Mouse (Mus musculus): Measurements from ENCODE around the gene Zfp821. TPM values are rescaled to one million over a fixed set of nuclear protein-coding genes. Genes with fewer than 3 reads are reported as not detected.

The Zfp821 gene
- polyA plus RNA-seq, 1 experiment from 2014 or later = 29.0 TPM

DNA sequence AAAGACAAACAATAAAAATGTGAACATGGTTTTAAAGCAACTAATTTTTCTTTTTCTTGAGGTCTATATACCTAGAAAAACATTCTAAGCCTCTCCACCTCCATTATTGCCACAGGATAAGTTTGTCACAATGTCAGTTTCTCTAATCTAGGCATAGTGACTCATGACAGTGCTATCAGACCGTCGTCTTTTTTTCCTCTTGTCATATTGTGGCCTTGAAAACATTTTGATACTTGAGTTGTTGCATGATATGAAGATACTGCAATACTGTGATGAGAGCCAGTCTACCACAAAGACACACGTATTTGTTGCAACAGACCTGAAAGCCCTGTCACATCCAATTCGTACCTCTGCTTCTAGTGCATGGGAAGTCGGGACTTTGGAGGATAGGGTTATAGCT lies 9.6 kb downstream of the Zfp821 start:
- ATAC-seq (ENCODE audit: insufficient read depth) (no peak), DNase-seq (no peak)
- Histone ChIP-seq H3K27ac (ENCODE audit: low read depth) (no peak overlapping the region), H3K9ac (no peak overlapping the region), H3K9me3 (ENCODE audit: low read depth, low read length) (no peaks in the 10 kb centered on the region), H3K4me2 (no peak overlapping the region), H3K36me3 (ENCODE audit: insufficient read depth) (peaks cover 90% of the 10 kb centered on the region), H3K4me3 (ENCODE audit: low read depth, low read length) (no peak overlapping the region), H3K27me3 (ENCODE audit: insufficient read depth, low read length) (no peaks in the 10 kb centered on the region), H3K4me1 (ENCODE audit: insufficient read depth) (no peaks in the 10 kb centered on the region)
- TF ChIP-seq CTCF (IDR thresholded peaks at IDR 0.05; ENCODE audit: low read depth) = no peak
- WGBS = 86% methylated on average over 5 of the region's 5 CpGs

DNA sequence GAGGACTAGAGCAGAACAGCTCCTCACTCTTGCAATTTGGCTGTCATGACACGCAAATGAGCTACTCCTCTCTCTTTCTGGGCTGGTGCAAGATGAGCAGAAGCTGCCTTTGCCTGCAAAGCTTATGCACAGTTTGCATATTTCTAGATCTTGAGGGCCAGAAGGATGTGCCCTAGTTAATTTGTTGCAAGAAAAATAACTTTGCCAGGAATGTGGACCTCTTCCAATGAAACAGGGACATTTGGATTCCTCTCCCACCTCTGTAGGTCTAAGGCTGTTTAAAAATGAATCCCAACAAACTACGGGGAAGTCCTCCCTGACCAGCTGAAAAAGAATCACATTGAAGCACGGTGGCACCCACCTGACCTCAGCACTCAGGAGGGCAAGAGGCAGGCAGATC lies 19.8 kb downstream of the Zfp821 start:
- TF ChIP-seq CTCF (IDR thresholded peaks at IDR 0.05; ENCODE audit: low read depth) = no peak
- H3K4me3 ChIP-seq (ENCODE audit: low read depth, low read length) = no peak overlapping the region
- no peaks in the 10 kb centered on the region for H3K27me3 ChIP-seq (ENCODE audit: insufficient read depth, low read length)
- peaks cover 82% of the 10 kb centered on the region for H3K36me3 ChIP-seq (ENCODE audit: insufficient read depth)
- H3K27ac ChIP-seq (ENCODE audit: low read depth) = no peak overlapping the region
- no peak for DNase-seq
- no peak overlapping the region for H3K9ac ChIP-seq
- H3K9me3 ChIP-seq (ENCODE audit: low read depth, low read length) = no peaks in the 10 kb centered on the region
- no peak for ATAC-seq (ENCODE audit: insufficient read depth)
- no peak overlapping the region for H3K4me2 ChIP-seq
- 85% methylated on average over 3 of the region's 3 CpGs for WGBS
- no peaks in the 10 kb centered on the region for H3K4me1 ChIP-seq (ENCODE audit: insufficient read depth)

DNA sequence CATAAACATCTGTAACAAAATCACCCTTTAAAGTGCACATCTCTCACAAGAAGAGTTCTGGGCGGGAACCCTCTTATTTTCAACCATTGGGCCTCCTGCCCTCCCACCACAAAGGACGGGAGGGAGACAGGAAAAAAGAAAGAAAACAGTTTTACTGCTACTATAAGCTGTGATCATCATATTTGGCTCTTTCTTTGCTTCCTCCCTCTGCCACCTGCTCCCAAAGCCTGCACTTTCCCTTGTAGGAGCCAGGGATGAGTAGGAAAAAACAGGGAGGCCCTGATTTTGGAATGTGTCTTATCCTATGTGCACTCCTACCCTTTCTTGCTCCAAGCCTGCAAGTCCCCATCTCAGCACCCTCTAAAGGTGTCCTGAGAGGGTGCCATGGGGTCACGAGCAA lies 25.7 kb downstream of the Zfp821 start:
- no peaks in the 10 kb centered on the region for H3K9me3 ChIP-seq (ENCODE audit: low read depth, low read length)
- no peak for DNase-seq
- TF ChIP-seq CTCF (IDR thresholded peaks at IDR 0.05; ENCODE audit: low read depth) = no peak
- no peaks in the 10 kb centered on the region for H3K4me1 ChIP-seq (ENCODE audit: insufficient read depth)
- H3K36me3 ChIP-seq (ENCODE audit: insufficient read depth) = peaks cover 57% of the 10 kb centered on the region
- ATAC-seq (ENCODE audit: insufficient read depth) = no peak
- H3K9ac ChIP-seq = no peak overlapping the region
- 79% methylated on average over 3 of the region's 3 CpGs for WGBS
- no peak overlapping the region for H3K4me2 ChIP-seq
- H3K27me3 ChIP-seq (ENCODE audit: insufficient read depth, low read length) = no peaks in the 10 kb centered on the region
- H3K4me3 ChIP-seq (ENCODE audit: low read depth, low read length) = no peak overlapping the region
- no peak overlapping the region for H3K27ac ChIP-seq (ENCODE audit: low read depth)

DNA sequence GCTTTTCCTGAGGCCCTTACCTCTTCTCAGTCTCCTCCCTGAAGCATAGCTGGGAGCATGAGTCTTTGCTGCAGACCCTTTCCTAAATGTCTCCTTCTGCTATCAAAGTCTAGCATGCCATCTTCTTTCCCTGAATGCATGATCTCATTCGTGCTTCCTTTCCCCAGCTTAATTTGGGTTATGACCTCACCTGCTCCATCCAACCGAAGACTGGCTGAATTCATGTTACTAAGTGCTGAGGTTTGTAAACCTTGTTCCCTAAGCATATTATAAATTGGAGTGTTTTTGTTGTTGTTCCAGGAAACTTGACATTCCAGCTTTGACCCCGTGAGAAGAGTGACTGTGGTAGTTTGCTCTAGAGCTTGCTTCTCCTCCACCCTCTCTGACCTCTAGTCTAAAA lies 28.7 kb downstream of the Zfp821 start:
- no peak for TF ChIP-seq CTCF (IDR thresholded peaks at IDR 0.05; ENCODE audit: low read depth)
- H3K9ac ChIP-seq = no peak overlapping the region
- H3K27ac ChIP-seq (ENCODE audit: low read depth) = no peak overlapping the region
- H3K27me3 ChIP-seq (ENCODE audit: insufficient read depth, low read length) = no peaks in the 10 kb centered on the region
- peaks cover 44% of the 10 kb centered on the region for H3K36me3 ChIP-seq (ENCODE audit: insufficient read depth)
- 87% methylated on average over 3 of the region's 3 CpGs for WGBS
- H3K4me3 ChIP-seq (ENCODE audit: low read depth, low read length) = no peak overlapping the region
- no peak overlapping the region for H3K4me2 ChIP-seq
- ATAC-seq (ENCODE audit: insufficient read depth) (no peak), DNase-seq (no peak)
- H3K4me1 ChIP-seq (ENCODE audit: insufficient read depth) = peaks cover 6% of the 10 kb centered on the region
- no peaks in the 10 kb centered on the region for H3K9me3 ChIP-seq (ENCODE audit: low read depth, low read length)

DNA sequence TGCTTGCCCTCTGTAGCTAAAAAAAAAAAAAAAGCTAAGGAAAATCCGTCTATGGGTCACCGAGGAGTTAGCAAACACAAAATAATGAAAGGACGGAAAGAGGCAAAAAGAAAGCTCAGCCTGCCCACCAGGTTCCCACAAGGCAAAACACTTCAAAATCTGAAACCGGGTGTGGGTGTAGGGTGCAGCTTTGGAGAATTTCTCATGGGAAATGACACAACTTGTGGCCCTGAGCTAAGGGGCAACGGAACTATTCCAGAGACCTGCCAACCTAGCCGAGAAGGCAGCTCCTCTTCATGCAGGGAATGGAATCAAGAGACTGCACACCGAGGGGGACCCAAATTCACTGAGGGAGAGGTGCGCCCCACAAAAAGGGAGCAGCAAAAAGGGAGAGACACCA lies 31.5 kb downstream of the Zfp821 start:
- H3K4me3 ChIP-seq (ENCODE audit: low read depth, low read length) = peak overlapping the region; percentile 98
- peak overlapping the region; percentile 94 for H3K4me2 ChIP-seq
- H3K9ac ChIP-seq = peak overlapping the region; percentile 96
- no peaks in the 10 kb centered on the region for H3K9me3 ChIP-seq (ENCODE audit: low read depth, low read length)
- peaks cover 24% of the 10 kb centered on the region for H3K36me3 ChIP-seq (ENCODE audit: insufficient read depth)
- peaks cover 6% of the 10 kb centered on the region for H3K4me1 ChIP-seq (ENCODE audit: insufficient read depth)
- ATAC-seq (ENCODE audit: insufficient read depth) (peak; percentile 6; the same call in 1 of the 2 replicates), DNase-seq (peak; percentile 13)
- WGBS = 3% methylated on average over 8 of the region's 8 CpGs
- H3K27me3 ChIP-seq (ENCODE audit: insufficient read depth, low read length) = no peaks in the 10 kb centered on the region
- H3K27ac ChIP-seq (ENCODE audit: low read depth) = peak overlapping the region; percentile 76; the same call in 1 of the 2 replicates
- no peak for TF ChIP-seq CTCF (IDR thresholded peaks at IDR 0.05; ENCODE audit: low read depth)

DNA sequence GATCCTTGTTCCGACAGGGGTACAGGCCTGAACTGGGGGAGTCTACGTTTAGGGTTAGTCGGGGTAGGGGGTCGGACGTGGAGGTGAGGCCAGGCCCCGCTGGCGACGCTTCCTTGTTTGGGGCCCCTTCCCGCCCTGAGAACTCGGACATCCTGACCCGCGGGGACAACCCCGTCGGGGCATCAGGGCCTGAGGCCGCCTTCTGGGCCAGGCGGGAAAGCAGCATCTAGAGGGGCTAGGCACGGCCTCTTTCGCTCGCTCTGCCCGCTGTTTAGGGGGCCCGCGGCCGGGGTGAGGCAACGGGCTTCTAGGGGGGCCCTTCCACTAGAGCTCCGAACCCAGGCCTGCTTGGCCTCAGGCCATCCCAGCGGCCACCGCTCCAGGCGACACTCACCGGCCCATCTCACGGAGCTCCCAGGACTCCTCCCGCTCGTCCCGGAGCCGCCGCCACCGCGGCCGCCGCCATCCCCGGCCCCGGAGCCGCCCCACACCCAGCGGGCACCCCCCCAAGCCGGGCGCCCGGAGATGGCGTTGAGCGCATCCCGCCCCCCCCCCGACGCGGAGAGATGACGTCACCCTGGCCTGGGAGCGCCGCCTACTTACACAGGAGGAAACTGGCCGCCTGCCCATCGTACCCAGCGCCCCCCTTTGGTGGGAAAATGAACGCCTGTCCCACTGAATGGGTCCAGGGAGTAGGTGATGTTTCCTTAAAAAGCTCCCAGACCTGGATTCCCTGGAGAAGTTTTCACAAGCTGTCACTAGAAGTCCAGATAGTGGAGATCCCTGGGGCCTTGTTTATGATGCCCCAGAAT lies 32.1 kb downstream of the Zfp821 start, which contains the start of gene Atxn1l:
Atxn1l (minus strand) TSS at position 503 of the 812 bp plus-strand sequence.
- ATAC-seq (ENCODE audit: insufficient read depth) (peak; percentile 94), DNase-seq (peak; percentile 90)
- no peaks in the 10 kb centered on the region for H3K27me3 ChIP-seq (ENCODE audit: insufficient read depth, low read length)
- H3K9me3 ChIP-seq (ENCODE audit: low read depth, low read length) = no peaks in the 10 kb centered on the region
- H3K36me3 ChIP-seq (ENCODE audit: insufficient read depth) = peaks cover 17% of the 10 kb centered on the region
- peak within 1 kb of the TSS; percentile 94 for H3K4me2 ChIP-seq
- TF ChIP-seq CTCF (IDR thresholded peaks at IDR 0.05; ENCODE audit: low read depth) = peak; percentile 74
- peaks cover 6% of the 10 kb centered on the region for H3K4me1 ChIP-seq (ENCODE audit: insufficient read depth)
- H3K27ac ChIP-seq (ENCODE audit: low read depth) = peak within 1 kb of the TSS; percentile 76; the same call in 1 of the 2 replicates
- WGBS = under 1% methylated on average over 59 of the region's 59 CpGs
- H3K4me3 ChIP-seq (ENCODE audit: low read depth, low read length) = peak within 1 kb of the TSS; percentile 98
- H3K9ac ChIP-seq = peak within 1 kb of the TSS; percentile 96

DNA sequence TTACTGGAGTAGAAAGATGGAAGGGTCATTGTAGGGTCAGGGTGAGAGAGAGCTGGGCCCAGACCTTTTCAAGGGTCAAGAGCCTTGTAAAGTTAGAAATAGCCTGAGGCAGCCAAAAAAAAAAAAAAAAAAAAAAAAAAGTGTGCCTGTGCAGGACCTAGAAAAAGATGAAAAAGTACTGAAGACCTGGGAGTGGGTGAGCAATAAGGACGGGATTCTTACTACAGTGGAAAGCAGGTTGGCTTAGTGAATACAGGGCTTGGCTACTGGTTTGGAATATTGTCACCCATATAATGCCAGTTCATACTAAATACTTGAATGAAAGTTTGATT lies 32.7 kb downstream of the Zfp821 start:
- 84% methylated on average over 1 of the region's 1 CpGs for WGBS
- H3K36me3 ChIP-seq (ENCODE audit: insufficient read depth) = peaks cover 12% of the 10 kb centered on the region
- TF ChIP-seq CTCF (IDR thresholded peaks at IDR 0.05; ENCODE audit: low read depth) = no peak
- H3K9ac ChIP-seq = no peak overlapping the region
- H3K27me3 ChIP-seq (ENCODE audit: insufficient read depth, low read length) = no peaks in the 10 kb centered on the region
- no peaks in the 10 kb centered on the region for H3K9me3 ChIP-seq (ENCODE audit: low read depth, low read length)
- peak overlapping the region; percentile 98 for H3K4me3 ChIP-seq (ENCODE audit: low read depth, low read length)
- peak overlapping the region; percentile 94 for H3K4me2 ChIP-seq
- DNase-seq (no peak), ATAC-seq (ENCODE audit: insufficient read depth) (no peak)
- no peak overlapping the region for H3K27ac ChIP-seq (ENCODE audit: low read depth)
- H3K4me1 ChIP-seq (ENCODE audit: insufficient read depth) = peaks cover 6% of the 10 kb centered on the region
